In the genomic region with DNA sequence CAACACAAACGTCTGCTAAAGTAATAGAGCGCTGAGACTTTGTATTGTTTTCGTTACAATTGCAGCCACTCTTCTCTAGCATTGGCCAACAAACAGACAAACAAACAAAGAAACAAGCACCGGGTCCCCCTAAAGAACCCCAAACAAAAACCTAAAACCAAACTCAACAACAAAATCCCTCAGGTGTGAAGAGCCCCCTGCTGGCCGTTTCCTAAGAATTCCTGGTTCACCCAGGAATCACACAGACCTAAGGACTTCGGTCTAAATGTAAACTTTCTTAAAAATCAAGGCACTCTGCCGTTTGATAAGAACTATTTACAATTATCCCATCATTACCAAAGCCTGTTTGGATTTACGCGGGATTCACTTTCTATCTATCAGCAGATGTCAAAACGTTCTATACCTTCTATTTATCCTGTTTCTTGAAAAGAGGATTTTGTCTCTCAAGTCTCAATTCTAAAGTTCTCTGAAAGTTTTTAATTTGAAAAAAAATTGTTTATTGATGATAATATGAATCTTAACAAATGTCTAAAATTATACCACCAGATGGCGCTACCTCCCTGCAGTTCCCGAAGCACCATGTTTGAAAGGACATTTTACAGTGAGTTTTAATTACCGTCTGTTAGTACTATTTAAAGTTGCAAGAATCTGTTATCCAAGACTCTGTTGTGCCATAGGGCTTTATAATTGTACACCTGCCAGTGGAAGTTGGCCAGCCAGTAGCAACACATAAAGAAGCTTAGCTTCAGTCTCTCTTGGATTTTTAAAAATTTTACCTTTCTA, we compare ENCODE assay signal across 8 mouse cellular contexts. TPM values are rescaled to one million over a fixed set of nuclear protein-coding genes. Genes with fewer than 3 reads are reported as not detected.
DNase-seq lines count a peak whose midpoint lies in the region; ATAC-seq and TF ChIP-seq lines count a peak whose summit lies in the region.

No protein-coding gene starts in this region.

- no peak overlapping the region for H3K4me2 ChIP-seq in liver, embryonic 11.5 days

- no peak overlapping the region for H3K9ac ChIP-seq in liver, embryonic 11.5 days (ENCODE audit: low read depth, low read length)

- DNase-seq in liver (peak; percentile 15), MEL-GATA-1-ER (ENCODE audit: extremely low read depth, low read depth) (peak; percentile 27)
- no peak for DNase-seq in liver, embryonic 11.5 days (ENCODE audit: low spot score)
- DNase-seq in cerebellum, adult 2 months = peak; percentile 17 to 20
- DNase-seq in frontal cortex, postnatal 10 days (ENCODE audit: low spot score in 2 of 2) = peak; percentile 10 to 11
- DNase-seq in layer of hippocampus, adult 8-10 months (ENCODE audit: low spot score in 2 of 2) = peak; percentile 25 to 38
- DNase-seq in naive thymus-derived CD4-positive, alpha-beta T cell, adult 2 months (ENCODE audit: low read depth) = peak; percentile 36
- DNase-seq in gastrocnemius, postnatal 4 days (ENCODE audit: low spot score in 2 of 2) = no peak

- H3K4me1 ChIP-seq in liver, embryonic 11.5 days (replicated peaks; ENCODE audit: control insufficient read depth, insufficient read depth, low read length) = no peaks in the 10 kb centered on the region
- H3K4me1 ChIP-seq in cerebellum, adult 2 months (ENCODE audit: control insufficient read depth, insufficient read depth, low read length) = no peaks in the 10 kb centered on the region

- no peaks in the 10 kb centered on the region for H3K36me3 ChIP-seq in liver, embryonic 11.5 days (ENCODE audit: control insufficient read depth, insufficient read depth, low read length)

- TF ChIP-seq CTCF in cerebellum, adult 2 months (IDR thresholded peaks at IDR 0.05; ENCODE audit: borderline replicate concordance, insufficient read depth, low read depth, low read length) = peak; percentile 62

- no peak for ATAC-seq in liver, embryonic 11.5 days (replicated peaks; ENCODE audit: low FRiP score)

- no peak for TF ChIP-seq POLR2A in cerebellum, adult 2 months (IDR thresholded peaks at IDR 0.05; ENCODE audit: borderline replicate concordance, insufficient read depth, low read length)

- H3K9me3 ChIP-seq in liver, embryonic 11.5 days (ENCODE audit: control insufficient read depth, low read length) = no peaks in the 10 kb centered on the region

- H3K4me3 ChIP-seq in liver, embryonic 11.5 days (ENCODE audit: low read depth, low read length) = no peak overlapping the region
- no peak overlapping the region for H3K4me3 ChIP-seq in cerebellum, adult 2 months (replicated peaks; ENCODE audit: insufficient read depth, low read depth, low read length)

- H3K27ac ChIP-seq in liver, embryonic 11.5 days (ENCODE audit: low read depth, low read length) = no peak overlapping the region
- no peak overlapping the region for H3K27ac ChIP-seq in cerebellum, adult 2 months (ENCODE audit: insufficient read depth, low read length)

- H3K27me3 ChIP-seq in liver, embryonic 11.5 days (replicated peaks; ENCODE audit: control insufficient read depth, insufficient read depth, low read length) = no peaks in the 10 kb centered on the region
- H3K27me3 ChIP-seq in cerebellum, adult 2 months (ENCODE audit: control insufficient read depth, insufficient read depth, low read length) = no peaks in the 10 kb centered on the region

- WGBS in liver, embryonic 11.5 days = 25% methylated on average over 13 of the region's 13 CpGs
- 30% methylated on average over 13 of the region's 13 CpGs for WGBS in cerebellum, adult 2 months

RNA-seq across cellular contexts. Expression of gene Hyal6, which starts 11.5 kb away (rescaled TPM):
- polyA plus RNA-seq in liver, embryonic 11.5 days (2014; fragmentation: Nextera tagmentation; extraction: Ambion mirVana) = not detected in 2 replicates
- 0.03 TPM in 1 of 2 replicates, not detected in the other for polyA plus RNA-seq in cerebellum, adult 2 months (2012; rRNA removed)
- not detected for total RNA-seq in layer of hippocampus, adult 8-10 months (2022)
- total RNA-seq in gastrocnemius, postnatal 4 days (2021) = not detected

RNA-seq across cellular contexts. Expression of gene Hyal4, which starts 26.6 kb away (rescaled TPM):
- not detected in 2 replicates for polyA plus RNA-seq in liver, embryonic 11.5 days (2014; fragmentation: Nextera tagmentation; extraction: Ambion mirVana)
- polyA plus RNA-seq in cerebellum, adult 2 months (2012; rRNA removed) = not detected in 2 replicates
- total RNA-seq in layer of hippocampus, adult 8-10 months (2022) = not detected
- total RNA-seq in gastrocnemius, postnatal 4 days (2021) = not detected

RNA-seq across cellular contexts. Expression of gene Wasl, which starts 56.7 kb away (rescaled TPM):
- polyA plus RNA-seq in liver, embryonic 11.5 days (2014; fragmentation: Nextera tagmentation; extraction: Ambion mirVana) = 28.2 and 29.4 TPM in 2 replicates
- polyA plus RNA-seq in cerebellum, adult 2 months (2012; rRNA removed) = 46.8 and 48.7 TPM in 2 replicates
- total RNA-seq in layer of hippocampus, adult 8-10 months (2022) = 100 to 1,000 TPM; 112 to 126 (median 122) TPM
- 10 to 100 TPM; 33.1 to 38.7 TPM for total RNA-seq in gastrocnemius, postnatal 4 days (2021)

Comparison
In these comparisons a context has a peak if more than half of its experiments do, and no peak if none do; other contexts are left out.
1. DNase-seq: peak in liver (single experiment), MEL-GATA-1-ER (single experiment), cerebellum, adult 2 months (2 of 2), frontal cortex, postnatal 10 days (2 of 2), layer of hippocampus, adult 8-10 months (2 of 2) and naive thymus-derived CD4-positive, alpha-beta T cell, adult 2 months (single experiment); none in liver, embryonic 11.5 days (single experiment) and gastrocnemius, postnatal 4 days (0 of 2).